Mouse (Mus musculus) myocyte (in vitro differentiated cells): Measurements from ENCODE around the gene AC134908.4. TPM values are rescaled to one million over a fixed set of nuclear protein-coding genes. Genes with fewer than 3 reads are reported as not detected.

ENCODE experiments used
- H3K27me3 ChIP-seq: one replicate; pipeline ENCODE4 v1.6.1; 2011; ENCODE audit not compliant: control insufficient read depth, insufficient read depth, insufficient read length
- H3K36me3 ChIP-seq: one replicate; pipeline ENCODE4 v1.6.1; 2011; ENCODE audit not compliant: control insufficient read depth, insufficient read depth
- H3K4me2 ChIP-seq: one replicate; pipeline ENCODE4 v1.6.1; 2011; ENCODE audit warnings: low read depth, control low read depth
- H3K4me3 ChIP-seq: one replicate; pipeline ENCODE4 v1.5.1; 2011; ENCODE audit warnings: mild to moderate bottlenecking, control low read depth, moderate library complexity
- H3K79me2 ChIP-seq: one replicate; pipeline ENCODE4 v1.6.1; 2011; ENCODE audit not compliant: control insufficient read depth, insufficient read depth
- H3ac ChIP-seq: one replicate; pipeline ENCODE4 v1.6.1; 2011; ENCODE audit not compliant: control insufficient read depth, insufficient read length
- CEBPB ChIP-seq: IDR thresholded peaks from 2 replicates; pipeline ENCODE4 v1.6.1; 2011; ENCODE audit warnings: mild to moderate bottlenecking, moderate library complexity; ENCODE audit not compliant: poor library complexity, insufficient read depth, severe bottlenecking
- E2F4 ChIP-seq: IDR thresholded peaks from one replicate; pipeline ENCODE4 v1.6.1; 2011; ENCODE audit warnings: mild to moderate bottlenecking, control low read depth, moderate library complexity; ENCODE audit not compliant: insufficient read depth
- MAX ChIP-seq: IDR thresholded peaks from one replicate; pipeline ENCODE4 v1.6.1; 2011; ENCODE audit warnings: low read depth, mild to moderate bottlenecking, control low read depth
- MYOD1 ChIP-seq, 3 experiments: IDR thresholded peaks; one replicate each; pipeline ENCODE4 v1.6.1; 2011; ENCODE audit warnings: control low read depth in 2 of 3, low read depth in 2 of 3, mild to moderate bottlenecking in 2 of 3, moderate library complexity in 1 of 3; ENCODE audit not compliant: insufficient read length in 2 of 3, control insufficient read depth in 1 of 3
- MYOG ChIP-seq, 3 experiments: IDR thresholded peaks; one replicate each; pipeline ENCODE4 v1.6.1; 2011; ENCODE audit warnings: control low read depth in 2 of 3, low read depth in 2 of 3, mild to moderate bottlenecking in 2 of 3; ENCODE audit not compliant: insufficient read length in 2 of 3, control insufficient read depth in 1 of 3, insufficient read depth in 1 of 3
- POLR2A ChIP-seq: IDR thresholded peaks from one replicate; pipeline ENCODE4 v1.6.1; 2011; ENCODE audit warnings: low read depth, mild to moderate bottlenecking, control low read depth, moderate library complexity; ENCODE audit not compliant: insufficient read length
- POLR2AphosphoS2 ChIP-seq: IDR thresholded peaks from one replicate; pipeline ENCODE4 v1.6.1; 2011; ENCODE audit warnings: low read depth, control low read depth; ENCODE audit not compliant: insufficient read length
- REST ChIP-seq: IDR thresholded peaks from one replicate; pipeline ENCODE4 v1.6.1; 2011; ENCODE audit warnings: mild to moderate bottlenecking, control low read depth, moderate library complexity; ENCODE audit not compliant: insufficient read depth, insufficient read length
- SRF ChIP-seq: IDR thresholded peaks from one replicate; pipeline ENCODE4 v1.6.1; 2011; ENCODE audit warnings: low read depth; ENCODE audit not compliant: control insufficient read depth, insufficient read length
- TCF12 ChIP-seq: IDR thresholded peaks from one replicate; pipeline ENCODE4 v1.6.1; 2011; ENCODE audit warnings: mild to moderate bottlenecking, control low read depth; ENCODE audit not compliant: poor library complexity, insufficient read depth, severe bottlenecking
- TCF3 ChIP-seq: IDR thresholded peaks from one replicate; pipeline ENCODE4 v1.6.1; 2011; ENCODE audit warnings: low read depth, control low read depth; ENCODE audit not compliant: insufficient read length
- USF1 ChIP-seq: IDR thresholded peaks from one replicate; pipeline ENCODE4 v1.6.1; 2011; ENCODE audit warnings: low read depth, mild to moderate bottlenecking, control low read depth, moderate library complexity
- polyA plus RNA-seq: library from polyadenylated mRNA; unstranded; fragments of >200 nt; fragmentation: generic; extraction: Trizol; gene quantifications from one replicate; pipeline ENCODE4 v1.2.1, GENCODE M21; 2012; ENCODE audit warnings: missing spikeins

AC134908.4 gene
- polyA plus RNA-seq, 1 experiment, result not detected

DNA sequence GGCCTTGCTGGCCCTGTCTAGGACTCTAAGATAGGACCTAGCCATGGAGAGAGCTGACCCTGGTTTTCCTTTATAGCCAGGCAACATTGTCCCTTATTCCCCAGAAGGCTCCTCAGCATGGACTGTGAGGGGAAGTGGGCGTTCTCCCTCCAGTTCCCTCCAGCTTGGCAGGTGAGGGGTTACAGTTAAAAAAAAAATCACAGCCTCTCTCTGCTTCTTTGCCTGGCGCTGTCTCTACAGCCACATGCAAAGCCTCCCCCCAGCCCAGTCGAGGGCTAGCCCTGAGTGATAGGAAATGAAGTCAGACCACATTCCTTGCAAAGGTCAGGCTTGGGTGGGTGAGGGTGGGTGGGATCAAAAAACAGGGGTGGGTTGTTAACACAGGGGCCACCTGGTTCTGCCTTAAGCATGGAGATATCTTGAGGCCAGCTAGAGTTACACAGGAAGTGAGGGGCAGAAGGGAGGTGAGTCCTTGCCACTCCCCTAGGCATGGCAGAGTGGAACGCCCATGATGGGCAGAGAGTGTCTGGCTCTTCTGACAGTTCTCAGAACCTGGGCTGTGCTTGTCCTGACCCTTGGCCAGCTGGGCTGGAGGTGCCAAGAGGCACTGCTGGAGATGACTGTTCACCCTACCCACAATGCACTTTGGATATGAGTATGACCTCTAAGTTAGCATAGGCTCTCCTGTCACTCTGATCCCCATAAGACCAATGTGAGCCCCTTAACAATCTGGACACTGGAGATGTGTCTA is 39.7 kb downstream of the AC134908.4 start:
- H3K4me2 ChIP-seq, result peak overlapping the region; percentile 68
- TF ChIP-seq TCF3 (no peak), MYOG (IDR thresholded peaks at IDR 0.05; ENCODE audit: control insufficient read depth in 1 of 3, insufficient read depth in 1 of 3, insufficient read length in 2 of 3, low read depth in 2 of 3) (peak in 1 of 3 experiments; percentile 70), MYOD1 (IDR thresholded peaks at IDR 0.05; ENCODE audit: control insufficient read depth in 1 of 3, insufficient read length in 2 of 3, low read depth in 2 of 3) (peak in 1 of 3 experiments; percentile 66)
- no peak overlapping the region for H3ac ChIP-seq
- no peak overlapping the region for H3K4me3 ChIP-seq
- H3K79me2 ChIP-seq, result no peaks in the 10 kb centered on the region
- no peaks in the 10 kb centered on the region for H3K36me3 ChIP-seq
- no peaks in the 10 kb centered on the region for H3K27me3 ChIP-seq

GRCm38 (mm10) chr17:25755086-25755485 is 40.4 kb downstream of the AC134908.4 start:
- Histone ChIP-seq H3K4me3 (no peak overlapping the region), H3K4me2 (peak overlapping the region; percentile 64), H3ac (no peak overlapping the region), H3K79me2 (no peaks in the 10 kb centered on the region), H3K36me3 (no peaks in the 10 kb centered on the region), H3K27me3 (no peaks in the 10 kb centered on the region)
- TF ChIP-seq SRF (no peak), CEBPB (no peak), REST (no peak), USF1 (no peak), POLR2AphosphoS2 (no peak), TCF12 (no peak), POLR2A (no peak), TCF3 (no peak), E2F4 (no peak)

GRCm38 (mm10) chr17:25754241-25754640 is 41.2 kb downstream of the AC134908.4 start, which contains the start of gene Msln:
Msln (minus strand) TSS chr17:25754378.
- H3K4me2 ChIP-seq, result peak within 1 kb of the TSS; percentile 64
- no peaks in the 10 kb centered on the region for H3K79me2 ChIP-seq
- no peaks in the 10 kb centered on the region for H3K27me3 ChIP-seq
- no peaks in the 10 kb centered on the region for H3K36me3 ChIP-seq
- TF ChIP-seq SRF (no peak), TCF12 (no peak), POLR2AphosphoS2 (peak; percentile 33), POLR2A (peak; percentile 74), E2F4 (no peak), MYOG (IDR thresholded peaks at IDR 0.05; ENCODE audit: control insufficient read depth in 1 of 3, insufficient read depth in 1 of 3, insufficient read length in 2 of 3, low read depth in 2 of 3) (peak; percentile 34 to 88 (median 37)), MYOD1 (IDR thresholded peaks at IDR 0.05; ENCODE audit: control insufficient read depth in 1 of 3, insufficient read length in 2 of 3, low read depth in 2 of 3) (peak; percentile 11 to 88 (median 53))
- H3ac ChIP-seq, result no peak within 1 kb of the TSS
- H3K4me3 ChIP-seq, result peak within 1 kb of the TSS; percentile 20

DNA sequence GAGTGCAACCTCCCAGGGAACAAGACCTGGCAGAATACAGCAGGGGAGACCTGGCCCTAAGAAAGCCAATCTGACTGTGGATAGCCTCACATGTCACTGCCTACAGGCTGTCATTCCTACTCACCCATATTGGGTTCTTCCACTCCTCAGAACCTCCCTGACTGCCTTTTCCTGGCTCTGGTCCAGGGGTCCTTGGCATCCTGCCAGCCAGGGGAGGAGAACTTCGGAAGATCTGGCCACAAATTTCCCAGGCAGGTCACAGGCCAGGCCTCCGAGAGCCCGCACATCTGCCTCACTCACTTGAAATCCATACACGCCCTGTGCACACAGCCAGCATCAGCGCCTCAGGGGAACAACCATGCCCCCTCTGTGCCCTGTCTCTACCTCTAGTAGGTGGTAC is 44.0 kb downstream of the AC134908.4 start:
- Histone ChIP-seq H3K79me2 (no peaks in the 10 kb centered on the region), H3K27me3 (no peaks in the 10 kb centered on the region), H3ac (no peak overlapping the region), H3K4me3 (peak overlapping the region; percentile 20), H3K4me2 (peak overlapping the region; percentile 64), H3K36me3 (no peaks in the 10 kb centered on the region)
- no peak for TF ChIP-seq CEBPB
- no peak for TF ChIP-seq POLR2AphosphoS2
- no peak for TF ChIP-seq MYOD1 (IDR thresholded peaks at IDR 0.05; ENCODE audit: control insufficient read depth in 1 of 3, insufficient read length in 2 of 3, low read depth in 2 of 3)
- no peak for TF ChIP-seq REST
- no peak for TF ChIP-seq MAX
- no peak for TF ChIP-seq POLR2A

DNA sequence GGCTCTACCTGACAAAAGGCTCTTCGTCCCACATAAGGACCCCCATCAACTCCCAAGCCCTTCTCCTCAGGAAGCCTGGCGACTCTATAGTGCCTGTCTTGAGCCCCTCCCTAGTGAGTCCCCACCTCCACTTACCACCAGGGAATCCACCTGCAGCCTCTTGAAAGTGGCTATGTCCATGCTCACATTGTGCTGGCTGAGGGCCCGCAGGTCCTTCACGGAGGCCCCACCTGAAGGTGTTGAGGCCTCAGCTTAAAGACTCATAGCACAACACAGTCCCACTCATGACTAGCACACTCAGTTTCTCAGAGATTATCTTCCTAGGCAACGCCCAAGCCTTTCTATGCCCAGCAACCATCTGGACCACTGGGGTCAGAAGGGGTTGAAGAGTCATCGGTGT is 46.1 kb downstream of the AC134908.4 start:
- no peaks in the 10 kb centered on the region for H3K36me3 ChIP-seq
- TF ChIP-seq SRF (no peak), E2F4 (no peak)
- H3K79me2 ChIP-seq, result no peaks in the 10 kb centered on the region
- no peaks in the 10 kb centered on the region for H3K27me3 ChIP-seq
- H3K4me2 ChIP-seq, result no peak overlapping the region
- H3K4me3 ChIP-seq, result no peak overlapping the region
- H3ac ChIP-seq, result no peak overlapping the region

GRCm38 (mm10) chr17:25748238-25748637 is 47.2 kb downstream of the AC134908.4 start:
- Histone ChIP-seq H3K79me2 (no peaks in the 10 kb centered on the region), H3K4me3 (no peak overlapping the region), H3K36me3 (no peaks in the 10 kb centered on the region), H3K27me3 (no peaks in the 10 kb centered on the region), H3ac (no peak overlapping the region), H3K4me2 (no peak overlapping the region)
- TF ChIP-seq USF1, result no peak
- no peak for TF ChIP-seq MAX
- no peak for TF ChIP-seq REST
- no peak for TF ChIP-seq MYOG (IDR thresholded peaks at IDR 0.05; ENCODE audit: control insufficient read depth in 1 of 3, insufficient read depth in 1 of 3, insufficient read length in 2 of 3, low read depth in 2 of 3)
- TF ChIP-seq POLR2A, result no peak
- TF ChIP-seq SRF, result no peak
